Mouse (Mus musculus) frontal cortex, postnatal 10 days (tissue): ENCODE measurements around the gene Glis1.

Source experiments
- DNase-seq, 2 experiments: peaks; one replicate each; pipeline ENCODE4 v3.0.0; 2022; ENCODE audit warnings: low spot score in 2 of 2, mixed read lengths in 1 of 2

The Glis1 gene

DNA sequence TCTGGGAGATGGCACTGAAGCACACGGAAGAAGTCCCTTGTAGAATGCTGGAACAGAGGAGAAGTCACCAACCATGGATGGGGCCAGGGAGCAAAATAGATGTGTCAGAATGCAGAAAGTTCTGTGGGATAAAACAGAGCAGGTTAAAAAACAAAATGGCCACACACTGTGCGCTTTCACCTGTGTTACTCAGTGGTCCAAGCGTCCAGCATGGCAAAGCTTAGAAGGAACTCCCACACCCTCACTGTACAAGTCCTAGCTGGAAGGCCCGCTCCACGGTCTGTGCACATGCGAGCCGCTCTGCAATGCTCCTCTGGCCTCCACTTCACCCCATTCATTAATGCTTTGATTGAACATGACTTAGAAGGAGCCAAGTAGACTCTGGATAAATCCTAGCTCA, 81.2 kb downstream of the Glis1 start:
- no peak for DNase-seq

DNA sequence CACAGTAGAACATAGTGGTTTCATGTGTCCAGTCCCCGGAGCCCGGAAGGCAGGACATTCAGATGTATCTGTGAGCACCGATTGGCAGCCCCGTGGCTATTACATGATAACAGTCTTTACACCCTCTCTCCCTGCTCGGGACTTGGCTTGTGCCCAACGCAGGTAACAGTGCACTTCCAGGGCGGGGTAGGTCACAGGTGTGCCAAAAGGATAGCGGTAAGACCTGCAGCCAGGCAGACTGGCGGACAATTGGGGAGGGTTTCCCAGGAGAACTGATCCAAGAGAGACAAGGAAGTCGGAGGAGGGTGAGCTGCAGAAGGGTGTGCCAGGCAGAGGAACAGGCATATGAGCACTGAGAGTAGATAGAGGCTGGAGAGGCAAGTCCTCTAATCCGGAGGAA, 84.4 kb downstream of the Glis1 start:
- no peak for DNase-seq

DNA sequence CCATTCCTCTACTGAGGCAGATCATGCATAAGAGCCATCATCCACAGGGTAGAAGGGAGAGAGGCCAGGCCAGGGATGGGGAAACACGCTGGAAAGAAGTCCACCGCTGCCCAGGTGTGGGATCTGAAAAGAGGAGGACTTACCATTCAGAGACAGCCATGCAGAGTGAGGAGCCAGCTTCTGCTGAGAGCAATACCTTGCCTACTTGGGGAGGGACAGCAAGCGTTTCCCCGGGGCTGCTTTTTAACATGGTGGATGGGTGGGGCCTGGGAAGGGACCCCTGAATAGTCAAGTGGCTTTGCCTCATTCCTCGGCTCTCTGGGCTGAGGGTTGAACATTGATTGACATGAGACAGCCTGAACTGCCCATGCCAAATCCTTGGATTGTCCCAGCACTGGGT, 85.7 kb downstream of the Glis1 start:
- DNase-seq: no peak

DNA sequence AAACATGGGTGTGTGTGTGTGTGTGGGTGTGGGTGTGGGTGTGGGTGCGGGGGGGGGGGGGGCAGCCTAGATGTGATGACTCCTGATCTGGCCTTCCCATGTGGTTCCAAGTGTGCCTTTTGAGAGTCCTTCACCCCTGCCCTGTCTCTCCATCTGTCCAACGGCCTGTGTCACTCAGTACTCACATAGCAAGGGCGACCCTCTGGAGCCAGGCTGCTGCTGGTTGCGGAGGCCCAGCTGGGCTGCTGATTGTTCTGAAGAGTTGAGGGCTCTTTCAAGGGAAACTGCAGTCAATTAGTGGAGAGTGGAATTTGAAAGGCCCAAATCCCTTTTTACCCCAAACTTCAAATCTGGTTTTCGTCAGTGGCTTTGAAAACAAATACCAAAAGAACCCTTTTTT, 86.4 kb downstream of the Glis1 start:
- DNase-seq: no peak

DNA sequence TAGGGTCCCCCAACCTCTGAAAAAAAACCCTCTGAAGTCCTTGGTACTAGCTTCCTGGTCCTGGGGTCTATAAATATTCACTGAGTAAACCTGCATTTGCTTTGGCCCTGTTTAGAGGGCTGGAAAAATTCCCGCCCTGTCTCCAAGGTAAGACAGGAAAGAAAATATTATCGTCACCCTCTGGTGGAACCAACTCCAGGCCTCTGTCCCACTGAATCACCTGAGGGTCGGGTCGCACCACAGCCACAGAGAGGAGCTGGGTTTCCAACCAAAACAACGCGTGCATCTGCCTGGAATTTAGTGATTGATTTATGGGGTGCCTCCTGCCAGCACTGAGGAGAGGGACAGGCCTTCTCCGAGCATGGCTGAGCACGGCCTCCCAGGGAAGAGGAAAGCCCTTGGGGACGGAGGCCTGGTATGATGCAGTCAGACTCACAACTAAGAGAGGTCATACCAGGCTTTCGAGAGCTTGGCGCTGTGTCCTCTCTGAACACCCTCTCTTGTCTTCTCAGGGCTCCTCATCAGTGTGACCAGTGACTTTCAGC, 89.3 kb downstream of the Glis1 start:
- no peak for DNase-seq

DNA sequence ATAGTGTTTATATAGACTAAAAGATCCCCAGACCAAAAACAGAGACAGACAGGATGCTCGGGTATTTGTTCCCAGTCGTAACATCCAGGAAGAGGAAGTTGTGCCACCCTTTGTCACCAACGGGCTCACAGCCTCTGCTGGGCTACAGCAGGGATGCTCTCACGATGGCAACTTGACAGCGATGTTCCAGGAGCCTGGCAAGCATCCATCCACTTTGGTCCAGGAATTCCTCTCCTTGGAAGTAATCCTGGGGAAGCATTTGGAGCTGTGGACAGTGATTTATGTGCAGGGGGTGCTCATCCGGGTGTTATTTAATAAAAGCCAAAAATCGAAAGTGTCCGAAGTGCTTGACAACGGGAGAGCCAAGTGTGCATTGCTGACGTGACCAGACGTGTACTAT, 100.7 kb downstream of the Glis1 start:
- DNase-seq: no peak

DNA sequence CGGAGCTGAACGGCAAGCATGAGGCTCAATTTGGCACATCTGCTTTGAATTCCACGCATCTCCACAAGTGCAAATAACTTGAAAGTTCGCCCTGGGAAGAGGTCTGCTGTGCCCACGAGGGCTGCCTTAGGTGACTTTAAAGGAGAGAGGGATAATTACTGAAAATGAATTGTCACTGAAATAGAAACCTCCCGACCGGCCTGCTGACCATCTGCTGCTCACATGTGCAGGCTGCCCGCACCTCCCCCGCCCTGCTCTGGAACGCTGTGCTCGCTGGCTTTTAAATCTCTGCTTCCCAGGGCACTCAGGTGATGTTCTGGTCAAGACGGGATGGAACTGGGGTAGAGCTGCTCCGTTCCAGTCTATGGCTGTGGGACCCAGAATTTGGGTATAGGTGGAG, 103.7 kb downstream of the Glis1 start:
- DNase-seq: no peak

DNA sequence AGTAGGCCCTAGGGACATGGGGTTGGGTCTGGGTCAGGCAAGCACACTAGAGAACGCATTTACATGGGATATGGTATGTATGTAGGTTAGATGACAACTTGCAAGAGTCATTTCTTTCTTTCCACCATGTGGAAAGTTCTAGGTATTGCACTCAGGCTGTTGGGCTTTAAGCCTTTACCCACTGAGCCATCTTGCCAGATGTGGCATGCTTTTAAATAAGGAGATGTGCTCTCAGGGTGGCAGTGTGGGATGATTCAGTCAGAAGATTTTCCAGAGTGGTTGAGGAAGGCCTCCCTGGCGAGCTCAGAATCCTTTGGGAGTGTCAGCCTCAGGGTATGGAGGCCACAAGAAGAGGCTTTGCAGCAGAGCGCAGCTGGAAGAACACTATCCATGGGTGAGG, 104.2 kb downstream of the Glis1 start:
- no peak for DNase-seq

DNA sequence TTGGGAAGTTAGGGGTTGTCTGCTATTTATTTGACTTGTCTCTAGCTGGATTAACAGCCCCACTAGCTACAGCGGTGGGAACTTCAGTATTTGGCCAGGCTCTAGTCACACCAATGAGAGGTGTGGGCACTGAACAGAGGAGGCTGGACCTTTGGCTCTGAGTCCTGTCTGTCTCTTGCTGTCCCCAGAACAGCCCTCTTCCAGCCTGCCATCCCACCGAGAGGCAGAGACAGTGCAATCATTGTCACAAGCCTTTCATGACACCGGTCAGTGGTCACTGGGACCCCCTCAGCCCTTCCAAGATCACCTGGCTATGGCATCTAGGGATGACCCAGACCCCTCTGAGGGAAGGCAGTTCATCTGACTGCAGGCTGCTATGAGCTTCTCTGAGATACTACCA, 104.6 kb downstream of the Glis1 start:
- no peak for DNase-seq

DNA sequence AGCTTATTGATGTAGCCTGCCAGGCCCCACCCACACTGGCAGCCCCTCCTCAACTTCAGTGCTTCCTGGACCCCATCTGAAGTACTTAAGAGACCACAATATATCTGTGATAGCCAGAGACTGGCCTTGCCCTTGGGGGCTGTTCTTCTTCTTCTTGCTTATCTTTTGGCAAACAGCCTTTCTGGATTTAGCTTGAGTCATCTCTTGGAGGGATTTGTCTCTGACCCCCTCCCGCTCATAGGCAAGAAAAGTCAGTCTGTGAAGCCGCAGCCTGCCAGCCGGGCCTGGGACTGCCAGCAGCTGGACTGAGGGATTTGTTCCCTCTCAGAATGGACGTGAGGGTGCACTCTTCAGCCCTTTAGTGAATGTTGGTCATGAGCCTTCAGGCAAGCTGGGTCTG, 107.4 kb downstream of the Glis1 start:
- no peak for DNase-seq

DNA sequence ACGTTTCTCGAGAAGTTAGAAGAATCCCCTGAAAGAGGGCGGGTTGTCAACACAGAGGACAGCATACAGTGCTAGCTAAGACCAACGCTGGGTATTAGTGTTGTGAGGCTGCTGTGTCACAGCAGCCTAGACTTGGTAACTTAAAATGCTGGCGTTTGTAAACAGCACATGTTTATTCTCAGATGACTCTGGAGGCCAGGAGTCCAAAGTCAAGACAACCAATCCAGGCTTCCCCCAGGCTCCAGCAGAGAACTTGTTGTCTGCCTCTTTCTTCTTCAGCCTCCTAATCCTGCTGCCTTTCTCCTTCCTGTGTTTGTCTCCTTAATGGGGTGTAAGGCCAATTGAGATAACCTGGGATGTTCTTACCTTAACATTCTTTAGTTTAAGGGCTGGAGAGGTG, 110.5 kb downstream of the Glis1 start:
- no peak for DNase-seq

DNA sequence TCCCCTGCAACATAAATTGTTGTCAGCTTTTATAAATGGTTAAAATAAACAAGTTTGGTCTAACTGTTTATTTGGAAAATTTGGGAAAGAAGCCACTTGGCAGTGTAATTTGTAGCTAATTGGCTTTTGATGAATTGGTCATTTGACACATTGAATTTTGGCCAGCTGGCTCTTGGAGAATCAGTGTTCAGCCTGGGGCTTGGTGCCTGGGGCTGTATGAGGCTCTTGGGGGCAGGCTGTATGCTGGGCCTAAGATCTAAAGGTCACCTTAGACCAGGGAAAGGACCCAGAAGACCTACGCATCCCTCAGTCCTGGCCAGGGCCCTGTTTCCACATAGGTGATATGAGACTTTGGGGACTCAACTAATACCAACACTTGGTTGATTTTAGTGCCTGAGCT, 111.3 kb downstream of the Glis1 start:
- DNase-seq: no peak

DNA sequence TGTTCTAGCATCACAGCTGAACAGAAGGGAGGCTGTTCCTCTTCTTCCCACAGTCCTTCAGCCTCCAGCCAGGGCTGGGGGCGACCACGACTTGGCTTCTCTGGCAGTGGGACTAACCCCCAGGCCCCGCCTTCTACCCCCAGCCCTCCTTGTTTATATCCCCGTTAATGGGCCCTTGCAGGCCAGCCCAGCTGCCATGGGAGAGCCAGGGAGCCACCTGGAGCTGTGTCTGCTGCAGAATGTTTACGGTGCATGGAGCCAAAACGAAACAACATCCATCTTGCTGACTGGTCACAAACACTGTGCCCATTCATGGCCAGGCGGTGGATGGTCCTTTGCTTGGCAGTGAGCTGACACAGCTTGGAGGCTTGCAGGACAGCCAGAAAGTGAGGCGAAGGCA, 112.1 kb downstream of the Glis1 start:
- no peak for DNase-seq

DNA sequence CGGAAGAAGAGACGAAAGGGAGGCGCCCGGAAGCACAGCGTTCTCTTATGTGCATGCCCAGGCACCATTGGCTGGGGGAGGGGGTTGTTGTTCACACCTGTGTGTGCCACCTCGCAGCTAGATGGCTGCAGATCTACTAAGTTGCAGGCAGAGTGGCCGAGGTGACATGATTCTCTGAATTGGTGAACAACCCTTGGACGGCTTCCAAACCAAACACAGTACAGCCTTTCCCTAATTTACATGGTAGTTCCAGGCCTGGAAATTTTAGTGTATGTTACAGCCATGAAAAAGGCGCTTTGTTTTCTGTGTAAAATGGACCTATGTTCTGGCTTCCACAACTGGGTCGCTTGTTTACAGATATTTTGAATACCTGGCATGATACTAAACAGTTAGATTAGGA, 115.7 kb downstream of the Glis1 start:
- no peak for DNase-seq

DNA sequence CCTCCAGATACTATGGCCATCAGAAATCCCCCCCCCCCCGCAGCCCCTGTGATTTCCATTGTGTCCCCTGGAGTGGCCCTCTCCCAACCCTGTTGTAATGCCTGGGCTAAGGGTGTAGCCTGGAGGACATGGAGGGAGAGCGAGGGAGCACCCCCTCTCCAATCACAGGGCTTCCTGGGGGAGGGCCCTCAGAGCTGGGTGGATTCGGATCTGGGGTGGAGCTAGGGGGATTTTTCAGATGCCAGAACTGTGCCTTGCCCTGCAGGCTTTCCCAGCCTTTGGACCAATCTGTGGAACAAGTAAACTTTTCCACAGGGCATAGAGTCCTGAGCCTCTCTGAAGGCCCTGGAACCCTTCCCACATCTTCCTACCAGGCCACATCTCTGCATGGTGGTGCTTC, 116.2 kb downstream of the Glis1 start:
- no peak for DNase-seq

DNA sequence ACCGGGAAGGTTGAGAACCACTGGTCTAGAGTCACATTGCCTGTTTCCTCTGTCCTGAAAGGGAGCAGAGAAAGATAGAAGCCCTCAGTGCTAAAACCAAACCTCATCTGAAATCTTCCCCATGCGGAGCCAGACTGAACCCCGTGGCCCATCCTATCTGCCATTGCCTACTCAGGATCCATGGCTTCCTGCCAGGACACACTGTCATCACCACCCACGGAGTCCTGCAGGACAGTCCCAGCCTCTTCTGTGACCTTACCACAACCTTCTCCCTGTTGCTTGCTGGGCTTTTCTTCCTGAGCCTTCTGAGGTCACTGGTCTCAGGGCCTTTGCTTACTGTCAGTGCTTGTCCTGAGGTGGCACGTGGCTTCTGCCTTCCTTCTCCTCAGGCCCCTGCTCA, 118.3 kb downstream of the Glis1 start:
- DNase-seq: no peak

DNA sequence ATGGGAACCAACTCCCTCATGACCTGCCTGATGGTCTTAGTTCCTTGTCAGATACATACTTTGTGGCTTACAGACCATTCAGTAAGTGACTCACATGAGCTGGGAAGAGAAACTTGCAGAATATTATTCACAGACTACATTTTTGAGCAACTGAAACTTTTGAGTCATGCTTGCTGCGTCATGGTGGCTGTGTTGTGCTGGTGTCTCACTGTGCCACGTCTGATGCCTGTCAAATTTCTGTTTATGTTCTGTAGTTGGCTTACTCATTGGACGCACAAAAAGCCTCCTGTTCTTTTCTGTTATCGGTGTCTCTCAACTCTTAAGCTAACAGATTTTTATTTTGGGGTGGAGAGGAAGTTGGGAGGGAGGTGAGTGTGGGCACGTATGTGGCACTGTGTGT, 119.4 kb downstream of the Glis1 start:
- DNase-seq: no peak

DNA sequence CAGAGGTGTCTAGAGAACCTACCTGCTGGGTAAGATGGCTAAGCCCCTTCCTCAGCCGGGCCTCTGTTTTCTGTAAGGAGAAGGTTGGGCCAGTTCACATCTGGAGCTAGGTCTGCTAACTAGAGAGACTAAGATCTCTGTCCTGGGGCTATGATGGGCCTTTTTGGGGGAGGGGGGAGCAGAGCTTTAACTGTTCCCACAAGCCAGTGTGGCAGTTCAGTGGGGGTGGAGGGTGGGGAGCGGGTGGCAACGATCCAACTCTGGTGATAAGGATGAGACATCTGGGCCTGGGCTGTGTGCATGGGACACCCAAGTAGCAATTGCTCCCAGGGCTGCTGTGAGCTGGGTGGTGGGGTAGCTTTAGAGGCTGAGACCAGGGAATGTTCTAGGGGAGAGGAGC, 124.4 kb downstream of the Glis1 start:
- no peak for DNase-seq

DNA sequence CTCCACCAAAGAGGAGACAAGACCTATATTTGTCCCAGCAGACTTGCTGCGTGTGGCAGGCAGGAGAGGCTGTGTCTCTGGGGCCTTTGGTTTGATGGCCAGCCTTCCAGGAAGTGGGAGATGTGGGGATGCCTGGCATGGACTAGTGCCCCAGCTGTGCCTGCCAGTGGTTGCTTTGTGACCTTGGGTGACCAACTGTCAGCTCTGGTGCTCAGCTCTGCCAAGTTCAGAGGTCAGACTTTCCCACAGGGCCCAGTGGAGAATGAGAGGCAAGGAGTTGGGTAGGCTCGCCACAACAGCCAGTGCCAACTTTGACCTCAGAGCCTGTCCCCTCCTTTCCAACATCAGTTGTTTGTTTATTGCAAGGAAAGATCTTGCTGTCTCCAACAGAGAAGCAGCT, 126.7 kb downstream of the Glis1 start:
- no peak for DNase-seq

DNA sequence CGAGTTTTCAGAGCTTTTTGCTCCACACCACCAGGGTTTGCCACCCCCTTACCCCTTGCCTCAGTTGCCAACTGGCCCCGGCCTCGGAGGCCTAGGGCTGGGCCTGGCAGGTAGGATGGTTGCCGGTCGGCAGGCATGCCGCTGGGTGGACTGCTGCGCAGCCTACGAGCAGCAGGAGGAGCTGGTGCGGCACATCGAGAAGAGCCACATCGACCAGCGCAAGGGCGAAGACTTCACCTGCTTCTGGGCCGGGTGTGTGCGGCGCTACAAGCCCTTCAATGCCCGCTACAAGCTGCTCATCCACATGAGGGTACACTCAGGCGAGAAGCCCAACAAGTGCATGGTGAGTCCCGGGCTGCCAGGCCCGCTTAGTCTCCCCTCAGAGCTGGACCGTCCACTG, 133.8 kb downstream of the Glis1 start:
- DNase-seq: no peak

DNA sequence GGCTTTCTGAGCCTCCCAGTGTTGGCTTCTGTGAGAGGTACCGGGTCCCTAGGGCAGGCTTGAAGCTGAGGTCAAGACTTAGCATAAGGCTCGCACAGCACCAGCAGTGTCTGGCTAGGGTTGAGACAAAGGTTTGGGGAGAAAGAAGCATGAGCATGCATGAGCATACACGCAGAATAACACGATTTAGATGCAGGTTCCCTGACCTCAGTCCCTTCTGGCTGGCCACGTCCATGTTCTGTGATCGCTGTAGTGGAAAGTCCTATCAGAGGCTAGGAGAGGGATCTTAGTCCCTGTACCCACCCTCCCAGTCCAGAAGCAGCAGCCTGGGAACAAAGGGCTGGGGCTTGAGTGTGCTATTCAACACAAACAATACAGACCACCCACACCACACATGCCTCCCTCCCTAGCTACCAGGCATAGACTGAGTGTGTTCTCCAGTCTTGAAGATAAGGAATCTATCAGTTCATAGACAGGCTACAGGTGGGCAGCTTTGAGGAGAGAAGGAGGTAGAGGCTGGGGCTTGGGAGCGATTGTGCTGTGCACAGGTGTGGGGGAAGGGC, 134.6 kb downstream of the Glis1 start:
- DNase-seq: no peak

DNA sequence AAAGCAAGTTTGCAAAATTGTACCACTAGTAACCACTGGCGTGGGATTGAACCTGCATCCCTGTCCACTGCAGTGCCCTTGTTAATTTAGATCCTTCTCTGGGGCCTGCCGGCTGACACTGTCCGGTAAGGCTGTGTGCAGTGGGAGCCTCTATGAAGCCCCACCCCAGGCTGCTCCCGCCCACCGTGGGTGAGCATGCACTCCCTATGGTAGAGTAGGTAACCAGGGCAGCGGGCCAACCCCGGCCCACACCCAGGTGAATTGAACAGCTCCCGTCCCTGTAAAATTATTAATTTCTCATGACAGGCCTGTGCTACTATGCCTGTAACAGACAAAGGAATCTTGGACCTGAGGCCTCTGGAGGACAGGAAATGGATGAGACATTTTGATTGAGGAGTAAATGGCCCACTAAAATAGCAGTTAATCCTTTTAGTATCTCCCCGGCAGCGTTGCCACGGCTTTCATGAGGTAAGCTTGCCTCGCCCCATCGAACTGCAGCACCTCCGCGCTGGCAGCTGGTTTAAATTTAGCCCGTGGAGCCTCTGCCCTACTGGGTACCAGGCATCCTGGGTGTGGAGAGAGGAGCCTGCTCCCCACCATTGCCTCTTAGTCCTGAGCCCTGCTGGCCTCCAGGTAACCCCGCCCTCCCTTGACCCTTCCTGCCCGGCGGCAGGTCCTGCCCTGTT, 136.1 kb downstream of the Glis1 start:
- DNase-seq: no peak

DNA sequence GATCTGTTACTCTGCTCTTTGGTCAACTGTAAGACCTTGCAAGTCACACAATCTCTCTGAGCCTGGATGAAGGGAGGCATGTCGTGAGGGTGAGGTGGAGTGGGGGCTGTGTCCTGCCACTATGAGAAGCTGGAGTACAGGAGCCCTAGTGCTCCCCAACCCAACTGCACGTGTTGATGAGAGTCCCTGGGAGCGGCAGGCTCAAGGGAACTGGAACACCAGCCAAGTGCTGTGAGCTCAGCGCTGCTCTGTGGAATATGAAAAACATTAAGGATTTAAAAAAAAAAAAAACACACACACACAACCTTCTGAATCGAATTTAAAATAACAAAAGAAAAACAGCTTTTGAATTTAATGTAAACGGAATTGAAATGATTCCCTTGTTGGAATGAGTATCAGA, 141.4 kb downstream of the Glis1 start:
- no peak for DNase-seq

DNA sequence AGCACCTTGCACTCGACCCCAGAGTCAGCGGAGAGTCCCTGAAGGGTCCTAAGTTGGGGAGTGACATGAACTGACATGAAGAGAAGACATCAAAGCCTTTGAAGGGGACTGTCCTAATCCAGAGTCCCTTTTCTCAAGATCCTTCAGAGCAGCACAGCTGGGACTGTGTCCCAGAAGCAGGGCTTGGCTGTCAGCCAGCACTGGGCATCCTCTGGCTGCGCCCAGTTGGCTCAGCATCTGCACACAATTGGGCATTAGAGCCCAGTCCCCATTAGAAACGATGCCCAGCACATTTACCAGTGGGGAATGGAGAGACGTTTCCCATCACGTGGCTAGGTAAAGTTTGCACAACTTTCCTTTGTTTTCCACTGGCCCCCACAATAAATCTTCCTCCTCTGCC, 142.4 kb downstream of the Glis1 start:
- peak in 1 of 2 experiments; percentile 39 for DNase-seq
